Mouse (Mus musculus): ENCODE results near the gene Map2k5.

Gene Map2k5

GRCm38 (mm10) chr9:63339256-63339655, 38.4 kb downstream of the Map2k5 start:
- DNase-seq = no peak

- DNase-seq = peak; percentile 55
Observed at GRCm38 (mm10) chr9:63338716-63339115, 39.0 kb downstream of the Map2k5 start.

DNA sequence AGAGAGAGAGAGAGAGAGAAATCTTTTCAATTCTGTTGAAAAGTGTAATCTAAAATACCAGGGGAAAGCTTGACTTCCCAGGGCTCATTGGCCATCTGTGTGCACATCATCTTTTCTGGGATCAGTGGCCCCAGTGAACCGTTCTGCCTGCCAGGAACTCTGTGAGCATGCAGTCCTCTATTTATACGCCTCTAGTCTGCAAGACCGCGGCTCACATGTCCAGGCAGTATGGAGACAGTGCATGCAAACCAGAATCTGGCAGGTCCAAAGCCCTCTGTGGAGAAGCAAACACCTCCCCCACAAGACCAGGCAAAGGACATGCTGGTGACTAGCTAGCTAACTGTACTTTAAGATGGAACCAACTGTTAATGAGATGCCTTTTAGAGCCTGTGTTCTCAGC, 41.9 kb downstream of the Map2k5 start:
- DNase-seq = no peak

- DNase-seq = no peak
Observed at GRCm38 (mm10) chr9:63333074-63333473, 44.6 kb downstream of the Map2k5 start.

DNA sequence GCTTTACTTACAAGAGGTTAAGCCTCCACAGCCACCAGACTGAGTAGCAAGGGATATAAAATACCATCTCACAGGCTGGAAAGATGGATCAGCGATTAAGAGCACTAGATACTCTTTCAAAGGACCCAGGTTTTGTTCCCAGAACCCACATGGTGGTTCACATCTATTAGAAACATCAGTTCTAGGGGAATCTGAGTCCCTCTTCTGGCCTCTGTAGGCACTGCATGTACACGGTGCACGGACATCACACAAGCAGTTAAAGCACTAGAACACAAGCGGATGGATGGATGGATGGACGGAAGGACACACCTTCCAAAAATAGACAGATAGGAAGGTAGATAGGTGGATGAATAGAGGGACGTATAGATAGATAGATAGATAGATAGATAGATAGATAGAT, 46.5 kb downstream of the Map2k5 start:
- no peak for DNase-seq

DNA sequence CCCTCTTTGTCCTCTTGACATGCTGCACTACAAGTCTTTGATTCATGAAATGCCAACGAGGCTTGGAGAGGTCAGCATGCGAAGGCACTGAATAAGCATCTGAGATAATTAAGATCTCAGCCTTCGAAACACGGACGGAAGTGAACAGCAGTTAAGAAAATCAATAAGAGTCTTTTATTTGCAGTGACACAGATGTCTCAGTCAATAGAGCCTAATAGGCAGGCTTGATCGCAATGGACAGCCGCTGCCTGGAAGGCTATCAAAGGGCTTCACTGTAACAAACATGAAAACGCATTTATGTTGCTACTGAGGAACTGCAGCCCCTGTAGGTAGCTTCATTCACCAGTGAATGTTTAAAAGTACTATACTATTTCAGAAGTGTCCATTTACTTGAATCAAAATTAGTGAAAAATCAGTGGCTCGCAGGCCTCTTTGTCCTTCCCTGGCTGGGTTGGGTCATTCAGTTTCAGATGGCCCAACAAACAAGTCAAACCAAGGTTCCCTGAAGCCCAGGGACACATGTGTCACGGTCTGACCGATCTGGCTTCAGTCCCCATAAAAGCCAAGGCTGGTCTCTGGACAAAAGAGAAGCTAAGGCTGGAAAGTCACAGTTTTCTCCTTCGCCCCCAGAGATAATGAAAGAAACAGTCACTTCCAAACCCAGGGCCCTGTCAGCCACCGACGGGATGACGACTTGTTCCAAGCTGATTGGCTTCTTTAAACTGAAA, 48.6 kb downstream of the Map2k5 start:
- DNase-seq = no peak

GRCm38 (mm10) chr9:63315231-63315630, 62.5 kb downstream of the Map2k5 start:
- DNase-seq = no peak

- DNase-seq = no peak
Observed at GRCm38 (mm10) chr9:63314126-63314525, 63.6 kb downstream of the Map2k5 start.

GRCm38 (mm10) chr9:63309956-63310355, 67.7 kb downstream of the Map2k5 start:
- no peak for DNase-seq

GRCm38 (mm10) chr9:63309008-63309407, 68.7 kb downstream of the Map2k5 start:
- peak; percentile 28 for DNase-seq

- no peak for DNase-seq
Observed at GRCm38 (mm10) chr9:63308441-63308840, 69.3 kb downstream of the Map2k5 start.

GRCm38 (mm10) chr9:63302511-63302910, 75.2 kb downstream of the Map2k5 start:
- no peak for DNase-seq

GRCm38 (mm10) chr9:63298656-63299055, 79.0 kb downstream of the Map2k5 start:
- DNase-seq = no peak

DNA sequence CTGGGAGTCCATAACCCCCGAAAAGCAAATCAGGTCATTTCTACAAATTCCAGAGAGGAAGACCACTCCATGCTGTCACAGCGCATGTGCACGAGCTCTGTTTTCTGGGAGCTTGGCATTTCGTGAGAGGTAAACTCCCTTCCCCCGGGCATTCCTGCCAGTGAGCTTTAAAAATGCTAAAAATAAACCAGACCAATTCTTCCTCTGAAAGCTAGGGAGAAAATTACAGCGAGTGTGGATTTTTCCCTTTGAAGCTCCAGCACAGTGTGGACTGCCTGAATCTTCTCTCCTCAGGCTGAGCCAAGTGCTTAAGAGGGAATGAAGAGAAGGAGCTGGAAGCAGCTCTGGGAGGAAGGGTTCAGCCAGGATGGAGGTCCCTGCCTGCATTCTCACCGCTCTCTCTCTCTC, 82.1 kb downstream of the Map2k5 start:
- DNase-seq = no peak

GRCm38 (mm10) chr9:63294846-63295245, 82.9 kb downstream of the Map2k5 start:
- no peak for DNase-seq

- DNase-seq = peak; percentile 67
Observed at GRCm38 (mm10) chr9:63293781-63294480, 83.8 kb downstream of the Map2k5 start.

DNA sequence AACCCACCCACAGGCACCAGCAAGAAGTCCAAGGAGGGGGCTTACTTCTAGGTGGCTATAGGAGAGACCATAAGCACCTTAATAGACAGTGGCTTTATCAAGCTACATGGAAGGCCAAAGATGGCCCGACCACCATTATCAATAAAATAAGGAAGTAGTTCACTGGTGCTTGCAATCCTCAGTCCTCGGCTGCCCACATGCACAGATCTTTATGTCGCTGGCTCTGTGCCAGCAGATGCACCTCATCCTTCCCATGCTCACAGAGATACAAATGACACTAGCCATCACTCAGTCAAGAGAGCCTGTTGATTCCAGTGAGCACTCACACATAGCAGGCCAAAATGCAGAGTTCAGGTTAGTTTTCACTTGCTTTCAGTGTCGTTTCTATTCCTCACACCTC, 89.0 kb downstream of the Map2k5 start:
- no peak for DNase-seq

GRCm38 (mm10) chr9:63284392-63284791, 93.3 kb downstream of the Map2k5 start:
- no peak for DNase-seq

DNA sequence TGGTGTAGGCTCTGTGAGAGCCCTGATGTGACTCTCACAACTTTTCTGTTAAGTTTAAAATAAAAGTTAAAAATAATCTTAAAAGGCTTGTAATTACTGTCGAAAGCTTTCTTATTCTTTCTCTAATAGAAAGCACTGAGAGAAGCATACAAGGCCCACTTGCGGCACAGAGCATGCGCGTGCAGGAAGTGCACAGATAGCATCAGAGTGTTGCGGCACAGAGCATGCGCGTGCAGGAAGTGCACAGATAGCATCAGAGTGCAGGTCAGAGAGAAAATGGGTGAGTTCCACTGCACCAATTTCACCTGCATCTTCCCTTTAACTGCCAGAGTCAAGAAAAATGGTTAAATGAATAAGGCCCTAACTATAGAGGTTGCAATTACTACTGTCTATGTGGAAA, 95.7 kb downstream of the Map2k5 start:
- DNase-seq = no peak

DNA sequence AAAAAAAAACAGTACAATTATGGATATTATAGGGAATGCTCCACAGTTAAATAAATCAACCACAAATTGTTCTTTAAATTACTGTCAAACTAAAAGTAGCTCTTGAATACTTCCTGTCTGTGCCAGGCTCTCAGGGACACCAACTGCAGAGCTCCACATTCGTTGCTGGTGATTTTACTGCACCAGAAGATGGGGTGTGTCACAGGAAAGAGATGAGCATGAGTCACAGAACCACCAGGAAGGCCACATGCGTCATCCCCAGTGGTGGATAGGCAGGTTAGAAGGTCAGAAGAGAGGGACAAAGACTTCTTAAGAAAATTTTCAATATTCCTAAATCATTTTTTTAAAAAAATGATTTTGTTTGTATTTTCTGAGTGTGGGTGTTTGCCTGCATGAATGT, 96.6 kb downstream of the Map2k5 start:
- DNase-seq = no peak

- no peak for DNase-seq
Observed at GRCm38 (mm10) chr9:63273781-63274180, 103.9 kb downstream of the Map2k5 start.

DNA sequence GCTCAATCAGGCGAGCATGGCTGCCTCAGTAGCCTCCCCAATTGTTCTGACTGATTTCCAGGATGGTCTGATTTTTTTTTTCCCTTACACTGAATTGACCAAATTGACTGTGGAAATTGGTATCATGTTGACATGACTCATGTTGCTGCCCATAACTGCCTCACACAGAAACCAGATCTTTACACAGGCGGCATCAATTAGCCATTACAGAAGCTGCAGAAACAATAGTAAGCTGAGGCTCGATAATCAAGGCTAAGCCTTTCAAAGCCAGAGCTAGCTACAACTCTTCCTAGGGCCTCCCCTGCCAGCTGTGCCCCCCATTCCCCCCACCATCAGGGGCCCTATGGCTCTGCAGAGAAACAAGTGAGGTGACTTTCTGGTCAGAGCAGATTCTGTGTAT, 107.9 kb downstream of the Map2k5 start:
- no peak for DNase-seq

- no peak for DNase-seq
Observed at GRCm38 (mm10) chr9:63263188-63263587, 114.5 kb downstream of the Map2k5 start.

- no peak for DNase-seq
Observed at GRCm38 (mm10) chr9:63258768-63259167, 118.9 kb downstream of the Map2k5 start.

- DNase-seq = no peak
Observed at GRCm38 (mm10) chr9:63257739-63258138, 120.0 kb downstream of the Map2k5 start.

Data from embryo, embryonic 11 days (tissue).